Mouse (Mus musculus): ENCODE measurements around the gene Slc25a29. TPM values are rescaled to one million over a fixed set of nuclear protein-coding genes. Genes with fewer than 3 reads are reported as not detected.

Slc25a29 gene
- polyA plus RNA-seq, 1 experiment, result 19.7 TPM

- TF ChIP-seq POLR2A (IDR thresholded peaks at IDR 0.05; ENCODE audit: borderline replicate concordance, extremely low read depth, insufficient read depth, insufficient read length, poor library complexity, severe bottlenecking) (no peak), CTCF (IDR thresholded peaks at IDR 0.05; ENCODE audit: borderline replicate concordance, extremely low read depth, insufficient read depth, insufficient read length) (no peak)
- no peak for DNase-seq (ENCODE audit: low read depth)
Measured at GRCm38 (mm10) chr12:108833408-108833807, 2.3 kb downstream of the Slc25a29 start.

DNA sequence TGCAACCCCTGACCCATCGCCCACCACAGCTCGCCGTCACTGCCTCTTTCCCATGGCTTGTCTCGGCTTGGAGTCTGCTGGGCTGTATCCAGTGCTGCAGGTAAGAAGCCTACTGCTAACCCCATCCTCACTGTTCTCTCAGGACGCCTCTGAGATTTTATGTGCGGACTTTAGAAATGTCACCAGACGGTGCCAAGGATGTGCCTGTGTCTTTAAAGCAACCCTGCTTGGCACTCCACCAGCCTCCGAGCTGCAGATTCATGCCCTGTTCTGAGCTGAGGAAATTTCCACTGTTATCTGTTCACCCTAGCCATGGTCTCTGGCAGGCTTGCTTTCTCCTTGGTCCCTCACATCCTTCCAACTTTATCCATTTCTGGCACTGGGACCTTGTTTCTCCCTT is 2.8 kb downstream of the Slc25a29 start:
- TF ChIP-seq CTCF (IDR thresholded peaks at IDR 0.05; ENCODE audit: borderline replicate concordance, extremely low read depth, insufficient read depth, insufficient read length), result no peak
- no peak for TF ChIP-seq POLR2A (IDR thresholded peaks at IDR 0.05; ENCODE audit: borderline replicate concordance, extremely low read depth, insufficient read depth, insufficient read length, poor library complexity, severe bottlenecking)
- no peak for DNase-seq (ENCODE audit: low read depth)

DNA sequence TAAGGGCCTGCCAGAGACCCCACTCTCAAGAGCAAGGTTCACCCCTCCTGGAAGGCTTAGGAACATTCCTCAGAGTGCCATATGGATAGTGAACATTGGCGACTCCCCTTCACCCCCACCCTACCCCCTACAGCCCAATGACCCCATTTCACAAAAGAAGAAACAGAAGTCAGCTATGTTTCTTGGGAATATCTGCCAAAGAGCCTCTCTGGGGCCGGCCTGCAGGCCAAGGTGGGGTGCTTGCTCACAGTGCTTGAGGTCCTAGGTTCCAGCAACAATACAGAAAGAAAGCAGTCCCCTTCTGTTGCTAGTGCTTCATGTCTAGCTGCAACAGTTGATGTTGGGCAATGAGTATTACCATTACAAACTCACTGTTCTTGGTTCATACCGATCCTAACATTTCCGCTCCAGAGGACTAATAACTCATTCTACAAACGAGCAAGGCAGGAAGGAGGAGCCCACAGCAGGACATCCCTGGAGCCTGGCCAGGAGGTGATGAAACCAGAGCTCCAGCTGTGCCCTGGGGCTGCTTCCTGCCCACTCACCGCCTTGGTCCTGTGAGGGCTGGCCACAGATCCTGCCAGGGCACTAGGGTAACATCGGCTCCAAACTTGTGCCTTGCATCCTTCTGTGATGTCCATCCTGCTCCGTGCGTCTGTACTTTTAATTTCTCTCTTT is 3.6 kb downstream of the Slc25a29 start:
- no peak for TF ChIP-seq CTCF (IDR thresholded peaks at IDR 0.05; ENCODE audit: borderline replicate concordance, extremely low read depth, insufficient read depth, insufficient read length)
- TF ChIP-seq POLR2A (IDR thresholded peaks at IDR 0.05; ENCODE audit: borderline replicate concordance, extremely low read depth, insufficient read depth, insufficient read length, poor library complexity, severe bottlenecking), result no peak

GRCm38 (mm10) chr12:108830358-108830757 is 5.3 kb downstream of the Slc25a29 start:
- TF ChIP-seq POLR2A (IDR thresholded peaks at IDR 0.05; ENCODE audit: borderline replicate concordance, extremely low read depth, insufficient read depth, insufficient read length, poor library complexity, severe bottlenecking) (no peak), CTCF (IDR thresholded peaks at IDR 0.05; ENCODE audit: borderline replicate concordance, extremely low read depth, insufficient read depth, insufficient read length) (no peak)
- DNase-seq (ENCODE audit: low read depth), result no peak

More for the DNA sequence above, 3.6 kb downstream of the Slc25a29 start:
- no peak for DNase-seq (ENCODE audit: low read depth)

DNA sequence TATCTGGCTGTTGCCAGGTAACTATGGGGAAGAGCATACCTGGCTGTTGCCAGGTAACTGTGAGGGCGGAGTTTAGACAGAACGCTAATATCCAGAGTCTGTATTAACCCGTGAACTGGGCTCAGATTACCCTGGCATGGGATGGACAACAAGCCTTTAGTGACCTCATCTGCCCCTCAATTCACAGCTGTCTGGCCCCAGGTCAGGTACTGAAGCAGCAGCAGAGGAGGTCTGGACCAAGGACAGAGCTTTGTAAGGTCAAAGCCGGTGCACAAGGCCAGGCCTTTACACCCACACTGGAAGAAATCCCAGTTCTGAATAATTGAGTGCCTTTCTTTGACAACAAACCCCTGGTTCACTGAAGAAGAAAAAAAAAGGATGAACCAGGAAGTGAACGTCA is 6.0 kb downstream of the Slc25a29 start:
- DNase-seq (ENCODE audit: low read depth), result no peak
- TF ChIP-seq POLR2A (IDR thresholded peaks at IDR 0.05; ENCODE audit: borderline replicate concordance, extremely low read depth, insufficient read depth, insufficient read length, poor library complexity, severe bottlenecking) (no peak), CTCF (IDR thresholded peaks at IDR 0.05; ENCODE audit: borderline replicate concordance, extremely low read depth, insufficient read depth, insufficient read length) (no peak)

DNA sequence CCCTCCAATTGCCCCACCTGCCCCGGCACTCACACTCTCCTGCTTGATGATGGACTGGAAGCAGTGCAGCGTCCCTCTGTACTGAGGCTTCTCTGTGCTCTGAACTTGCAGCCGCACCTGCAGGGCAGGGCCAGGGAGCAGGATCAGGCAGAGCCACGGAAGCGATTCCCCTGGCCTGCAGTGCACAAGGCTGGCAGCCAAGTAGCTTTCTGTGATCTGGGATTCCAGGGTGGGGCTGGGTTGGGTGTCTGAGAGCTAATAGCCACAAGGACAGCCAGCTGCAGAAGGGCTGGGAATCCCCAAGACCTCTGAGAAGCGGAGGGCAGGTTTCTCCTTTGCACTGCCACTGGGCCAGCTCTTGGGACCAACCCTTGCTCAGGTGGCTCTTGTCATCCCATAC is 8.0 kb downstream of the Slc25a29 start:
- TF ChIP-seq CTCF (IDR thresholded peaks at IDR 0.05; ENCODE audit: borderline replicate concordance, extremely low read depth, insufficient read depth, insufficient read length), result no peak
- no peak for TF ChIP-seq POLR2A (IDR thresholded peaks at IDR 0.05; ENCODE audit: borderline replicate concordance, extremely low read depth, insufficient read depth, insufficient read length, poor library complexity, severe bottlenecking)
- DNase-seq (ENCODE audit: low read depth), result no peak

DNA sequence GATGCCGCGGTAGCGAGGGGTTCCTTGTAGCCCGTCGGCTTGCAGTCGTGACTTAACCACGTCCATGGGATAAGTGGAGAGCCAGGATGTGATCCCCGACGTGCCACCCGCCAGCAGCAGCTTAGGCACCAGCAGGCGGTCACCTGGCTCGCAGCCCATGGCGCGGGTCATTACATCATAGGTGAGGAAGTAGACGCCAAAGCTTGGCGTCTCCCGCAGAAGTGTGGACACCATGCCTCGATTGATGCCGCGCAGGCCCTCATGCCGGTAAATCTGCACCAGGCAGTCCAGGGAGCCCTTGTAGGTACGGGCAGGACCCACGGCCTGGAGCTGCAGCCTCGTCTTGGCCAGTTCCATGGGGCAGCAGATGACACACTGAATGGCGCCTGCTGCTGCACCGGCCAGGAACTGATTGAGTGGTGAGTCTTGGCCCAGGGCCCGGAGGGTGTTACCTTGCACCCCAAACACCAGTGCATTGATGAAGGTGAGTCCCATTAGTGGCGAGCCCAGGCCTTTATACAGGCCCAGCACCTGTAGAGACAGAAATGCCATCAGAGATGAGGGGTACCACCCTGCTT is 8.6 kb downstream of the Slc25a29 start:
- no peak for DNase-seq (ENCODE audit: low read depth)
- TF ChIP-seq POLR2A (IDR thresholded peaks at IDR 0.05; ENCODE audit: borderline replicate concordance, extremely low read depth, insufficient read depth, insufficient read length, poor library complexity, severe bottlenecking), result no peak
- TF ChIP-seq CTCF (IDR thresholded peaks at IDR 0.05; ENCODE audit: borderline replicate concordance, extremely low read depth, insufficient read depth, insufficient read length), result no peak

DNA sequence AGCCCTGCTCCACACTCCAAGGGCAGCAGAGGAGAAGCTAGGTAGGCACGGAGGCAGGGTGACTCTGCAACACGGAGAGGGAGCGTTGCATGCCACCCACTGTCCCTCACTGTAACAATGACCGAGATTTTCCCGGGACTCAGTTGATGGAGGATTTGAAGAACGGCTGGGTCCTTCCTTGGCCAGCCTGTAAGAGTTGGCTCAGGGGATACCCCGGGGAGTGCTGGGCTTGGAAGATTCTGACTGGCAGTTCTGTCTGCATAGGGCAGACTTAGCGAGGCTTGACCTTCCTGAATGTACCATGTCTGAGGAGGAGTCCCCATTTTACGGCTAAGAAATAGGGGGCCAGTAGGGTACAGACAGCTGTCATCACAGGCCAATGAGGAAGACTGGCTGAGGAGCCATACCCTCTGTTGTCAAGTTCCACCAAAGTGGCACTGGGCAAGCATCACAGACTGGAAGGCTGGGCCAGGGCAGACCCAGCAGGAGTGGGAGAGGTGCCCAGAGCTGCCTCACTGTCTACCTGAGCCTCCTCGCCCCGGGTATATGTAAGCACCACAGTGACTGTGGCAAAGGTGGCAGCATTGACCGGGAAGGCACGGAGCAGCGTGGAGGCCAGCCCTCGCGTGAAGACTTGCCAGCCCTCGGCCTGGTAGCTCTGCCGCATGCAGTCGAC is 9.3 kb downstream of the Slc25a29 start:
- TF ChIP-seq CTCF (IDR thresholded peaks at IDR 0.05; ENCODE audit: borderline replicate concordance, extremely low read depth, insufficient read depth, insufficient read length) (no peak), POLR2A (IDR thresholded peaks at IDR 0.05; ENCODE audit: borderline replicate concordance, extremely low read depth, insufficient read depth, insufficient read length, poor library complexity, severe bottlenecking) (no peak)
- DNase-seq (ENCODE audit: low read depth), result no peak

GRCm38 (mm10) chr12:108825561-108826224 is 10.0 kb downstream of the Slc25a29 start:
- no peak for DNase-seq (ENCODE audit: low read depth)
- TF ChIP-seq CTCF (IDR thresholded peaks at IDR 0.05; ENCODE audit: borderline replicate concordance, extremely low read depth, insufficient read depth, insufficient read length) (no peak), POLR2A (IDR thresholded peaks at IDR 0.05; ENCODE audit: borderline replicate concordance, extremely low read depth, insufficient read depth, insufficient read length, poor library complexity, severe bottlenecking) (no peak)

DNA sequence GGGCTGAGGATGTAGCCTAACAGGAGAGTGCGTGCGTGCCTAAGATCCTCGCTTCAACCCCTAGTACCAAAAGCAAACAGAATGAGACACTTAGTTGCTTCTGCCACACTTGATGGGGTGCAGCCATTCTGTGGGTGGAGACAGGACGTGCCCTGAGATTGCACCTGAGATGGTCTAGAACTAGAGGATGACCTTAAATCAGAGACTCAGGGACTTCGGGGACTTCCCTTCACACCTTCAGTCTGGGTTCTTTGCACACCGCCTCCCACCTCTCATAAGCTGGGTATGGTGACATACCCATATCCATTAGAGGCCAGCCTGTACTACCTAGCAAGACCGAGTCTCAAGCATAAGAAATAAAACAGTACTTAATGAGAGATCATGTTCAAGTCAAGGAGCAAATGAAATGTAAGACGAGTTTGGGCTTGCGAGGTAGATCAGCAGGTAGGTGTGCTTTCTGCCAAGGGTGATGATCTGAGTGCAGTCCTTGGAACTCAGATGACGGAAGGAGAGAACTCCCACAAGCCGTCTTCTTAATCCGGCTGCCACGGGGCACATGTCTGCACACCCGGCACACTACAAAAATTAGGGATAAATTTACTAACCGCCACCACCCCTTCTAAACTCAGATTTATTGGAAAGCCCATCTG is 11.3 kb downstream of the Slc25a29 start:
- DNase-seq (ENCODE audit: low read depth), result no peak
- no peak for TF ChIP-seq POLR2A (IDR thresholded peaks at IDR 0.05; ENCODE audit: borderline replicate concordance, extremely low read depth, insufficient read depth, insufficient read length, poor library complexity, severe bottlenecking)
- TF ChIP-seq CTCF (IDR thresholded peaks at IDR 0.05; ENCODE audit: borderline replicate concordance, extremely low read depth, insufficient read depth, insufficient read length), result no peak

DNA sequence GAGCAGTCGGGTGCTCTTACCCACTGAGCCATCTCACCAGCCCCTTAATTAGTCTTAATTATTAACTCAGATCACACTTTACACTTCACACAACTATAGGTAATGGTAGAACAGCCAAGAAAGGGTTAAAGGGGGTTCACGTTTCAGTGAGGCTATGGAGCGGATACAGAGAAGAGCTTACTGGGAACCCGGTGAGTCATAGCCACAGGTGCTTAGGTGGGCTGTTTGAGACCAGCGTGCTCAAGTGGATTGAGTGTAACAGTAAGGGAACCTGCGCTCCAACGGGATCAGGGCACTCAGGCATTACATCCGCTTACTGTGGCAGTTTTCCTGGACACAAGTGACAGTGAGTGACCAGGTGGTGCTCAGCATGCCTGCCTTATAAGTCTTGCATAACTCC is 12.6 kb downstream of the Slc25a29 start:
- DNase-seq (ENCODE audit: low read depth), result no peak
- TF ChIP-seq CTCF (IDR thresholded peaks at IDR 0.05; ENCODE audit: borderline replicate concordance, extremely low read depth, insufficient read depth, insufficient read length), result no peak
- no peak for TF ChIP-seq POLR2A (IDR thresholded peaks at IDR 0.05; ENCODE audit: borderline replicate concordance, extremely low read depth, insufficient read depth, insufficient read length, poor library complexity, severe bottlenecking)

Data from brain, embryonic 14.5 days (tissue).